Mouse (Mus musculus) erythroblast, embryonic 14.5 days (primary cell): ENCODE results near the gene Irx5.

Experiments used
- GATA1 ChIP-seq: IDR thresholded peaks from 2 replicates; pipeline ENCODE4 v1.6.1; 2012; ENCODE audit warnings: low read length, inconsistent platforms, mixed read lengths
- TAL1 ChIP-seq: IDR thresholded peaks from 3 replicates; pipeline ENCODE4 v1.6.1; 2012; ENCODE audit warnings: low read length, inconsistent platforms, mixed read lengths

DNA sequence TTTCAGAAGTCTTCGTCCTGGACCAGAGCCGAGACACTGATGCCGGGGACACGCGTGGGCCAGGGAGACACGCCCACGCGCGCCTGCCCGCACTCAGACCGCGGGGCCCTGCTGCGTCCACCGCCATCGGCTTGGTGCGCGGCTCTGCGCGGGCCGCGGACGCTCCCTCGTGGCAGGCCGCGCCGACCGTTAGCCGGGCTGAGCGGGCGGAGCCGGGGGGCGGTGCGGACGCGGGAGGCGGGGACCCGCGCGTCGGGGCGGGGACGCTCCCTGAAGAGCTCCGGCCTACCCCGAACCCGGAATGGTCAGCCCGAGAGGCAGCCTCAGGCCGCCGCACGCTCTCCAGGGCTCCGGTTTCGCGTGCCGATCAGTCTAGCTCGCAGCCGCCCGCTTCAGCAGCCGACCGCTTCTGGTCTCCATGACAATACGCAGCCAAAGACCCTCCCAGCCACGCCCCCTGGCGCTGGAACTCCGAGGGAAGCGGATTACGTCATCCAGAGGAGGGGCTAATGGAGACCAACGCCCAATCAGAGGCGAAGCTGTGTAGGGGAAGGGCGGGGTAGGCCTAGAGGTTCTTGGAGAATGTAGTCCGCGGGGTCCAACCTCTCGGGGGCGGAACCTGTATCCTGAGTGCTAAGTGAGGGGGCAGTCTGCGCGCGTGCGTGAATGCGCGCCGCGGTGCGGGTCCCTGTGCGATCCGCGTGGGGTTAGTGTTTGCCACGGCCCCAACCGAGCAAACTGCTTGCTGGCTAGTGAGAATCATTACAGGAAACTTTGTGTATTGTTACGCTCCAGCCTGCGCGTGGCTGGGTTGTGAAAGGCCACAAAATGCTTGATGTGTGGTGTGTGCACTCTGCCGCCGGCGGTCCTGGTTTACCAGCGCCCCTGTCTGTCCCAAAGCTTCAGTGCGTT, 1.5 kb upstream of the Irx5 start:
- TF ChIP-seq TAL1 (no peak), GATA1 (no peak)
